Mouse (Mus musculus): ENCODE measurements around the gene Lsm14a. TPM values are rescaled to one million over a fixed set of nuclear protein-coding genes. Genes with fewer than 3 reads are reported as not detected.

Gene Lsm14a
- total and polyA plus RNA-seq, 2 experiments from 2014 or later, result 42.1 to 45.8 TPM

GRCm38 (mm10) chr7:34390111-34390833 lies 2.8 kb downstream of the Lsm14a start:
- H3K27ac ChIP-seq (ENCODE audit: low read depth, low read length), result peak overlapping the region; percentile 98
- peaks cover 28% of the 10 kb centered on the region for H3K4me1 ChIP-seq (ENCODE audit: insufficient read depth)
- DNase-seq (no peak), ATAC-seq (no peak)
- WGBS, result 11% methylated on average over 18 of the region's 18 CpGs
- TF ChIP-seq CTCF (IDR thresholded peaks at IDR 0.05; ENCODE audit: low read depth), result no peak
- H3K9ac ChIP-seq, result peak overlapping the region; percentile 97
- peak overlapping the region; percentile 86 for H3K4me2 ChIP-seq (ENCODE audit: low read depth)
- H3K9me3 ChIP-seq (ENCODE audit: low read length), result no peaks in the 10 kb centered on the region
- H3K27me3 ChIP-seq (ENCODE audit: insufficient read depth, low read length), result no peaks in the 10 kb centered on the region
- no peaks in the 10 kb centered on the region for H3K36me3 ChIP-seq (ENCODE audit: insufficient read depth)
- peak overlapping the region; percentile 89 for H3K4me3 ChIP-seq (ENCODE audit: low read depth, low read length)

DNA sequence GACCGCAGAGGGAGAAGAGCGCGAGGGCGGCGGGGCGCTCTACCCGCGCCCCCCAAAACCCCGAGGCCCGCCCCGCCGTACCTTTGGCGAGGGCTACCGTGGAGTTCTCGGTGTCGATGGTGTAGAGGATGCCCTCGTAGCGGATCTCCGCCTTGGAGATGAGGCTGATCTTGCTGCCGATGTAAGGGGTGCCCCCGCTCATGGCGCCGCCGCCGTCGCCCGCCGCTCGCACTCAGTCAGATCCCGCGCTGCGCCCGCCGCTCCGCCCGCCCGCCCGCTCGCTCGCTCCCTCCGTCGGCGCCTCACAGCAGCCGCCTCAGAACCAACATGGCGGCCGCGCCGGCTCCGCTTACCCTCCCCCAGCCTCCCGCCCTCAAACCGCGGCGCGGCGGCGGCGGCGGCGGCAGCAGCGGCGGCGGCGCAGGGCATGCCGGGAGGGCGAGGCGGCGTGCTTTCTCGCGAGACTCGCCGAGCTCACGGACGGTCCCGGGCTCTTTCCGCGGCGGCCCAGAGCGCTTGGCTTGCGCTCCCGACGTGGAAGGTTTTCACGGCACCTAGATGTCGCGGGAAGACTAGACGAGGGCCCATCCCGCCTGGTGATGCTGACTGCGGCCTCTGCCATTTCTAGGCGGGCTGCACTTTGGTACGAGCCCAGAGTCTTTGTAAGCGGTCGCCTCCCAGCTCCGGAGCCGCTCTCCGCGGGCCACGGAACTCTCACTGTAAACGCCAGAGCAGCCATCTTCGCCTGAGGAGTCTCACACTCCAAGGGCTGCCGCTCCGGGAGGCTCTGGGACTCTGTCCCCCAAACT lies 3.6 kb downstream of the Lsm14a start:
- DNase-seq (peak; percentile 96), ATAC-seq (peak; percentile 96)
- WGBS, result 5% methylated on average over 91 of the region's 100 CpGs
- peak overlapping the region; percentile 89 for H3K4me3 ChIP-seq (ENCODE audit: low read depth, low read length)
- H3K36me3 ChIP-seq (ENCODE audit: insufficient read depth), result no peaks in the 10 kb centered on the region
- H3K9ac ChIP-seq, result peak overlapping the region; percentile 97
- H3K4me2 ChIP-seq (ENCODE audit: low read depth), result peak overlapping the region; percentile 86
- H3K27ac ChIP-seq (ENCODE audit: low read depth, low read length), result peak overlapping the region; percentile 98
- no peaks in the 10 kb centered on the region for H3K27me3 ChIP-seq (ENCODE audit: insufficient read depth, low read length)
- no peak for TF ChIP-seq CTCF (IDR thresholded peaks at IDR 0.05; ENCODE audit: low read depth)
- H3K9me3 ChIP-seq (ENCODE audit: low read length), result no peaks in the 10 kb centered on the region
- peaks cover 28% of the 10 kb centered on the region for H3K4me1 ChIP-seq (ENCODE audit: insufficient read depth)

DNA sequence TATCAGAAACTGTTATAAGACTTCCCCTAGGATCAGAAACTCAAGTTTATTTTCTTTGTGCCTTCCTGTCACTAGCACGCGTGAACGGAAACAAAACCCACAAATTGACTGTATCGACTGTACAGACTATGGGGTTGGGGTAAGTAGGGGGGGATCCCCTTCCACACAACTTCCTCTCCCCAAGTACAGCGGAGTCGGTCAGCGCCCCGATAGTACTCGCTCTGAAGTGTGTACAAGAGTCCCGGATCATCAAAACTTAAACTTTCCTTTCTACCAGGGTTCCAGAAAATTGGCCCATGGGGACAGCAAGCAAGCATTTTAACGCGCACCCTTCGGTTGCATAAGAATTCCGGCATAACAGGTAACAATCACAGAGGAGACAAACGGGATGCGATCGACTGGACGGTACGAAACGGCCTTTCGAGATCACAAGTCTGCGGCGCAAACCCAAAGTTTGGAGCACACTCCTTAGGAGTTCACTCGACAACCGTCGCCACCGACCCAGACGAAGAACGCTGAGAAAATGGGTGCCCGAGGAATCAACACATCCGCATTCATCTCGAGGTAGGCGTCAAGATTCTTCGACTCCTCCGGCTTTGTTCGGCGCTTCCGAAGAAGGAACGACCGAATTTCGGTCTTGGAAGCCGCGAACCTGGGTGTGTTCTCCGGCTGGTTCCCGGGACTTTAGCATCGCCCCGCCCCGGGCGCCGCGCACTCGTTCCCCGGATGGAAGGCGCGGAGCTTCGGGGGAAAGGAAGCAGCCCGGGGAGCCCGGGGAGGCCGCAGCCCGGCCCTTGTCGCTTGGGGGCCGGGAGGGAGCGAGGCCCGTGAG lies 4.5 kb downstream of the Lsm14a start:
- Histone ChIP-seq H3K4me2 (ENCODE audit: low read depth) (peak overlapping the region; percentile 86), H3K9ac (peak overlapping the region; percentile 97), H3K27ac (ENCODE audit: low read depth, low read length) (peak overlapping the region; percentile 98), H3K9me3 (ENCODE audit: low read length) (no peaks in the 10 kb centered on the region), H3K27me3 (ENCODE audit: insufficient read depth, low read length) (no peaks in the 10 kb centered on the region), H3K36me3 (ENCODE audit: insufficient read depth) (no peaks in the 10 kb centered on the region), H3K4me3 (ENCODE audit: low read depth, low read length) (peak overlapping the region; percentile 89), H3K4me1 (ENCODE audit: insufficient read depth) (peaks cover 28% of the 10 kb centered on the region)
- ATAC-seq, result peak; percentile 57
- WGBS, result under 1% methylated on average over 63 of the region's 64 CpGs
- TF ChIP-seq CTCF (IDR thresholded peaks at IDR 0.05; ENCODE audit: low read depth), result no peak
- peak; percentile 76 for DNase-seq

GRCm38 (mm10) chr7:34387784-34388444 lies 5.2 kb downstream of the Lsm14a start:
- Histone ChIP-seq H3K36me3 (ENCODE audit: insufficient read depth) (no peaks in the 10 kb centered on the region), H3K9me3 (ENCODE audit: low read length) (no peaks in the 10 kb centered on the region), H3K4me1 (ENCODE audit: insufficient read depth) (peaks cover 28% of the 10 kb centered on the region), H3K4me2 (ENCODE audit: low read depth) (peak overlapping the region; percentile 86), H3K4me3 (ENCODE audit: low read depth, low read length) (peak overlapping the region; percentile 89), H3K9ac (peak overlapping the region; percentile 97), H3K27ac (ENCODE audit: low read depth, low read length) (no peak overlapping the region), H3K27me3 (ENCODE audit: insufficient read depth, low read length) (no peaks in the 10 kb centered on the region)
- TF ChIP-seq CTCF (IDR thresholded peaks at IDR 0.05; ENCODE audit: low read depth), result no peak
- DNase-seq (no peak), ATAC-seq (no peak)
- WGBS, result 2% methylated on average over 5 of the region's 5 CpGs

DNA sequence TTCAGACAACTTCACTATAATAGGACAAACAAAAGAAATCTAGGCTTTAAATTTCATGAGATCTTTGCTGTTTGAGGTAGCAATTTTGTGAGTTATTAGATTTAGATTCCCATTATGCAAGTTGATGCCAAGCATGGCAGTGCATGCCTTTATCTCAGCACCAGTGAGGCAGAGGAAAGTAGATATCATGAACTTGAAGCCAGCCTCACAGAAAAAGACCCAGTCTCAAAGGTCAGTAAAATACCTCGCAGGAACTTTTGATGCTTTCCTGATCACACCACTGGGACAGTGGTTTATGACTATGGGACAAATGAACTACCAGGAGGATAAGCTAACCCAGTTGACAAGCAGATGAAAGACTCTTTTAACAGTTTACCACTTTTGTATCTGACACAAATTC lies 10.3 kb downstream of the Lsm14a start:
- Histone ChIP-seq H3K27me3 (ENCODE audit: insufficient read depth, low read length) (no peaks in the 10 kb centered on the region), H3K4me1 (ENCODE audit: insufficient read depth) (peaks cover 17% of the 10 kb centered on the region), H3K36me3 (ENCODE audit: insufficient read depth) (no peaks in the 10 kb centered on the region), H3K4me3 (ENCODE audit: low read depth, low read length) (no peak overlapping the region), H3K9me3 (ENCODE audit: low read length) (no peaks in the 10 kb centered on the region), H3K27ac (ENCODE audit: low read depth, low read length) (no peak overlapping the region), H3K4me2 (ENCODE audit: low read depth) (no peak overlapping the region), H3K9ac (no peak overlapping the region)
- TF ChIP-seq CTCF (IDR thresholded peaks at IDR 0.05; ENCODE audit: low read depth), result no peak
- ATAC-seq (no peak), DNase-seq (no peak)
- WGBS, result 78% methylated on average over 1 of the region's 1 CpGs

GRCm38 (mm10) chr7:34381733-34382132 lies 11.4 kb downstream of the Lsm14a start:
- Histone ChIP-seq H3K9me3 (ENCODE audit: low read length) (no peaks in the 10 kb centered on the region), H3K27me3 (ENCODE audit: insufficient read depth, low read length) (no peaks in the 10 kb centered on the region), H3K27ac (ENCODE audit: low read depth, low read length) (no peak overlapping the region), H3K4me1 (ENCODE audit: insufficient read depth) (peaks cover 6% of the 10 kb centered on the region), H3K4me2 (ENCODE audit: low read depth) (no peak overlapping the region), H3K9ac (no peak overlapping the region), H3K4me3 (ENCODE audit: low read depth, low read length) (no peak overlapping the region), H3K36me3 (ENCODE audit: insufficient read depth) (no peaks in the 10 kb centered on the region)
- ATAC-seq (no peak), DNase-seq (no peak)
- no peak for TF ChIP-seq CTCF (IDR thresholded peaks at IDR 0.05; ENCODE audit: low read depth)
- WGBS, result 85% methylated on average over 5 of the region's 5 CpGs

Data from forebrain, postnatal 0 days (tissue).